Mouse (Mus musculus): ENCODE measurements at regions not wholly inside any gene's neighbourhood (a gene's known extent, or its start where the extent isn't known, plus 50 kb on each side); places are given as distances from the start of the nearest gene placed in this dataset.

GRCm38 (mm10) chr8:26872382-26872781 is 104.7 kb upstream of the Zfp703 start:
- no peak for DNase-seq (ENCODE audit: low spot score in 2 of 2)

GRCm38 (mm10) chr8:26872815-26873214 is 104.3 kb upstream of the Zfp703 start:
- no peak for DNase-seq (ENCODE audit: low spot score in 2 of 2)

- no peak for DNase-seq (ENCODE audit: low spot score in 2 of 2)
Observed at GRCm38 (mm10) chr8:26880177-26880576, 96.9 kb upstream of the Zfp703 start.

DNA sequence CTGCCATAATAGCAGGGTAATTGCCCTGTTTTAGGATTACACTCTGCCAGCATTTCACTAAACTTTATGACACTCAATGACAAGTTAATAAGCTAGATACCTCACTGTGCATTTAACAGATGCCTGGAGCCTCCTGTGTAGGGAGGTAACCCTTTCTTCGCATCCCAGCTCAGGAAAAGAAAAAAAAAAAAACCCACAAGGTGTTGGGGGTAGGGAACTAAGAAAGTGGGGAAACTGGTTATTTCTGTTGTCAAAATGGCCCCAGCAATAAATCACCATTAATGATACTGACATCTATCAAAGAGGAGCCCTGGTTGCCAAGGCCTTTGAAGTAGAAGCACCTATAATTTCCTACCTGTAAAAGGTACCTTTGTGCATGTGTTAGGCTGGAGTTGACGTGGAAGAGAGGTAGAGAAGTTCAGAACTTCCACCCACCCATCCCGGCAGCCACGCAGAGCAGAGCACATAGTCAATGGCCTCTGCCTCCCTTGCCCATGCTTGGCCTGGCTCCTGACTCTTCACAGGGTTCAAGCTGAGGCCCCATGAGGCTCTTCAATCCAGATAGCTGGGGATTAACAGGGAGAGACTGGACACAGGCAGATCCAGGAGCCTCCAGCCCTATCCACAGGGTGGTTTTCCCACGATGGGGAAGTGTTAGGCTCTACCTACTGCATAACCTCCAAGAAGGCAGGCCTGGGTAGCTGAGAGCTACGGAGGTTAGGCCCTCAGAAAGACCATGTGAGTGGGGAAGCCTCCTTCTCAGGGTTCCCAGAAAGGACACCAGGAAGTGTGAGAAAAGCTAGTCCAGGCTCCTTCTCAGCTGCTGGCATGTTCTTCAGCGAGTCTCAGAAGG is 95.6 kb upstream of the Zfp703 start:
- DNase-seq (ENCODE audit: low spot score in 2 of 2): no peak

DNA sequence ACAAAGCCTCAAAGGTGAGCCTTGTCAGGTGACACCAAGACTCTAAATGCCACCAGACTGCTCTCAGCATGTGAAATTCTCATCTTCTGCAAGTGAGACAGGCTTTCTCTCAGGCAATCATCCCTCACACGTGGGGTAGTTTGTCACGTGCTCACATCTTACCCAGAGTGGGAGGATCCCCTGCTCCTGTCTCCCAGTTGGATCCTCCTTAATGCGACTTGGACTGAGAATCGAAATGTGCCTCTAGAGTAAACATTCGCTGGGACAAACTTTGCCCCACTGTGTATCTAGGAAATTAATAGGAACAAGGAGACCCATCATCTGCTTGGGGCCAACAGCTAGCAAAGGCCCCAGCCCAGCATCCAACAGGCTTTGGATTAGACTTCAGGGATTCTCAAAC is 94.5 kb upstream of the Zfp703 start:
- no peak for DNase-seq (ENCODE audit: low spot score in 2 of 2)

GRCm38 (mm10) chr8:26883285-26883684 is 93.8 kb upstream of the Zfp703 start:
- DNase-seq (ENCODE audit: low spot score in 2 of 2): no peak

DNA sequence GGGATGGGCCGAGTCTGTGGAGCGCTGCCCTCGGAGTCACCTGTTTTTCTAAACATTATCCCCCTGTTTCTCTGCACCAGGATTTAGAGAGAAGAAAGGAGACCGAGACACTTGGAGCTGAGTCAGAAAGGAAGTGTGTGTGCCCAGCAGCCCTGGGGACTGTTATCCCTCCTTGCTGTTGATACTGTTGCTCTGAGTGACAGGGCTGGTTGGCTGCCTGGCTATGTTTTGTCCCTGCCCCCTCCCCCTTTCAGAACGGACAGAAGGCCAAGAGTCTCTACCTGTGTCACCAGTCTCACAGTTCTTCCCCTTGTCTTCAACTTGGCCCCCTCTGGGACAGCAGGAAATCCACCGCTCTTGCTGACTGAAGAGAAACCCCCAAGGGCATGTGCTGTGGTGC is 93.4 kb upstream of the Zfp703 start:
- DNase-seq (ENCODE audit: low spot score in 2 of 2): no peak

DNA sequence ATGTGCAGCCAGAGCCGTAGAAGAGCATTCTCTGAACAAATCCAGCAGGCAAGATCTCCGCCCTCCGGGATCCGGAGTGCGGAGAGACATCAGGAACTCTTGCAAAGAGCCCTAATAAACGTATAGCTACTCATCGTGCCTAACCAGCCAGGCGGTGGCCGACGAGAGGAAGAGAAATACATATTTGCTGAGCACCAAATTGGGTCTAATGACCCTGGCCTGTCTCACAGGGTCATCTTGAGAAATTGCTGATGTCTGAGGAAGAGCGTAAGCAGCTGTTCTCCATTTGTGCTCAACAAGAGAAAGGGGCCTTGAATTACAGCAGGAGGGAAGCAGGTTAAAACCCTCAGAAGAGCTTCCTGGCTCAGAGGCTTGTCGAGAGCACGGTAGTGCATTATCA is 92.8 kb upstream of the Zfp703 start:
- DNase-seq (ENCODE audit: low spot score in 2 of 2): no peak

DNA sequence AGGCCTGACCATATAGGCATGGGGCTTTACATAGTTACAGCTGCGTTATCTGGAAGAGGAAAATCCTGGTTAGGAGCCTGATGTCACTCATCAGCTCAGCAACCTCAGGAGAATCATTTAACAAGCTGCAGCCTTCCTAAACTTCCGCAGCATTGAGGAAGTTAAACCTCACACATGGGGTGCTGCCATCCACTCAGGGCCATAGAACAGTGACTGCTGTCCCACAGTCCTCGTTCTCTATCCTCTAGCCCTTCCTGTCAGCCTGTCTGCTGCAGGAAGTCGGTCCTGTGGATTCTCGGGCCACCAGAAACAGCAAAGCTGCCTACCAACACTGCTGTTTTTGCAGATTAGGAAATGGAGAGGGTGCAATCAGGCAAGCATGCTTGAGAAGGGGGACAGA is 91.8 kb upstream of the Zfp703 start:
- no peak for DNase-seq (ENCODE audit: low spot score in 2 of 2)

DNA sequence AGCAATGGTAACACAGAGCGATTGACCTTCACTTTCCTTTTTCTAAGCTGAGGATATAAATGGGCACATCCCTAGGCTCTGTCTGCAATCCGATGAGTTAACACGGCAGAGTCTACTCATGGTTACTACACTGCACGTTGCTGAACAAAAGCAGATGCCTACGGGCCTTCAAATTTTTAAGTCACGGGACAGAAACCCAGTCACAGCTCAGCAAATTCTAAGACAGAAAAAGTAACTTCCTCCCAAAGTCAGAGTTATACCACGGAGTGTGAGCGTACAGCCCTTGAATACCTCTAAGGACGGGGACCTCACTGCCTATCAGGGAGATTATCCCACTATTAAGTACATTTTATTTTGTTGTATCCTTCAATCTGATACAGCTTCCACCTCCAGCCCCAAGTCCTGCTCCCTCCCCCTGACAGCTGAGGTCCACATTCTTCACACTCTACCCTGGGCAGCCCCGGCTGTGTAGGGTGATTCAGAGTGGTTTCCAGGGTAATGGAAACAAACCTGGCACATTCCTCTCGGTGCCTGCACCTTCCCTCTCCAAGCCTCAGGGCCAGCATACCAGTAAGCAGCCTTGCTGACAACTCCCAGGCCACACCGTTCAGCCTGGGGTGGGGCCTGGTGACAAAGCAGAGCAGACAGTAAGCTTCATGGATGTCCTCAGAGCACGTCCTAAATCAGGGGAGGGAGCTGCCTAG is 90.2 kb upstream of the Zfp703 start:
- no peak for DNase-seq (ENCODE audit: low spot score in 2 of 2)

DNA sequence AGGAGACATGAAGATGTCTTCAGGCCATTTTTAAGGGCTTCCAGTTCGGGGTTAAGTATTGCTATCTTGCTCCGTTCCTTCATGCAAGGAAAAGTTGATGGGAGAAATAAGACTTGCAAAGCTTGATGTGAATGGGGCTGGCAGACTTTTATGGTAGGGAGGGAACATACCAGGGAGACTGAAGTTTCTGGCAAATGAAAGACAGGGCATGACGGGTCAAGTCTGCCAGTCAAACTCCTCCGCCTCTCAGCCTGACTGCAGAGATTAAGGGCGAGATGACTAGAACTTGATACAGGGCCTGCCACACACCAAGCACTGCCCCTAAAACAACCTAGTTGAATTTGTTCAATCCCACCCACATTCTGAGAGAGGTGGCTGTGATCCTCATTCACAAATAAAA is 89.6 kb upstream of the Zfp703 start:
- DNase-seq (ENCODE audit: low spot score in 2 of 2): no peak

GRCm38 (mm10) chr8:26888050-26888449 is 89.1 kb upstream of the Zfp703 start:
- no peak for DNase-seq (ENCODE audit: low spot score in 2 of 2)

DNA sequence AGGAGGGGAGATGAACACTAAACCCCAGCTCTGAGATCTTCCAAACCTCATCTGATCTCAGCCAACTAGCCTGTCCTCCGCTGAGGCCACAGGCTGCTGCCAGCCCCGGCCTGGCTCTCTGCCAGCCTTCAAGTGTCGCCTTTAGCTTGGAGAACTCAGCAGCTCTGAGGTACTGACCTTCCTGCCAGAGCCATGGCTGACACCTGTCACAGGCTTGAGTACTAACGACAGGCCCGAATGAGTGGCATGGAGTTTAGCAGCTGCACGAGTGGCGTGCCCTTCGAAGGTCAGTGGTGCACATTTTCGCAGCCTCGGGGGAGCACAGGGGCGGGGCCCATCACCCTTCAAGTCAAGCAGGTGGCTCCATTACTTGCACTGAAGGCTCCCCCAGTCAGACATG is 85.2 kb upstream of the Zfp703 start:
- DNase-seq (ENCODE audit: low spot score in 2 of 2): no peak

DNA sequence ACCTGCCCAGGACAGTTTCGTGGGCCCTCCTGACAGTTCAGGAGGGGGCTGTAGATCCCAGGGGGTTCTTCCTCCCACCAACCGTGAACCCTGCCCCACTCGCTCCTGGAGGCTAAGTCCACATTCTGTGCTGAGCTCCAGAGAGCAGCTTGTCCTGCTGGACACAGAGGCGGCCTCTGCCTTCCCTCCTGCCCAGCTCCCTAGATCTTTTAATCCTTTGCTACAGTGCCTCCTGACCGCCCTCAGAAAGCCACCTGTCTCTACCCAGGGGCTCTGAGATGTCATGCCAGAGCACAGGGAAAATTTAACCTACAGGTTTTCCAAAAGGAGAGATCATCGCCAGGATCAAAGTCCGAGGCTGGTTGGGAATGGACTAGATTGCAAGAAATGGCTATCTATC is 84.7 kb upstream of the Zfp703 start:
- no peak for DNase-seq (ENCODE audit: low spot score in 2 of 2)

DNA sequence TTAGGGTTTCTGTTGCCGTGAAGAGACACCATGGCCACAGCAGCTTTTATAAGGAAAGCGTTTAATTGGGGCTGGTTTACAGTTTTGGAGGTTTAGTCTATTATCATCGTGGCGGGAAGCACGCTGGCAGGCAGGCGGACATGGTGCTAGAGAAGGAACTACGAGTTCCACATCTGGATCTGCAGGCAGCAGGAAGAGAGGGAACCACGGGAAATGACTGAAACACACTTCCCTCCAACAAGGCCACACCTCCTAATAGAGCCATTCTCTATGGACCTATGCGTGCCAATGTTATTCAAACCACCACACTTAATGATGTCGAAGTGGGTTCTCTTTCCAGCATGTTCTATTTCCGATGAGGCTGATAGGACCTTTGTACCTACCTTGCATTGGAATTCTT is 81.3 kb upstream of the Zfp703 start:
- DNase-seq (ENCODE audit: low spot score in 2 of 2): no peak

DNA sequence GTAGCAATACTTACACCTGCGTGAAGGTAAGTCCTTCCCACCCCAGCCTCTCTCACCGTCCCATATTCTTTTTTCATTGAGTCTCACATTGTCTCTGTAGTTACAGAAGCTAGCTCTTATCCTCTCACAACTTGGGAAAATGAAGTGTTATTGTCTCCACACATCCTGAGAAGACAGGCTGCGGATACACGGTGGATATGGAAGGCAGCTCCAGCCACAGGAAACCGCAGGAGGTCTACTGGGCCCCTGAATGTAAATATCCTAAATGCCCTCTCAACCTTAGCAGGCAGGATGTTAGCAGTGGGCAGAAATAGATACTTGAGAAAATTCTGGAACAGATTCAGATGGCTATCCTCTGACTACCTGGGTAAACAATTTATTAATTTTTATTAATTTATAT is 73.8 kb upstream of the Zfp703 start:
- no peak for DNase-seq (ENCODE audit: low spot score in 2 of 2)

DNA sequence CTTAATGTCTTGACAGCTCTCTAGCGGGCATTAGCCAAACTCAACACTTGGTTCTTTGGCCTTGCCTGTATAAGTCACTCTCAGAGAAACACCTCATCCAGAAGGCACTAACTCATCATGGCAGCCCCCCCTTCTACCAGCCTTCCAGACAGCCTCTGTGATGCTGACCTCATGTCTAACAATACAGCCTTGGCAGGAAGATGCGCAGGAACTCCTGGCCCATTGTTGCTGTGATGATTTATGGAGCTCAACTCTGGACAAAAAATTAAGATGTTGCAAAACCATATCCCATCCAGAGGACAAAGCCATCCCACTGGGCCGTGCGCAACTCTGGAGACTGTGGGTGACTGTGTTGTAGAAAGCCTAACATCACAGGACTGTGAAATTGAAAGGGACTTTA is 70.9 kb upstream of the Zfp703 start:
- DNase-seq (ENCODE audit: low spot score in 2 of 2): no peak

GRCm38 (mm10) chr8:26907347-26908170 is 69.6 kb upstream of the Zfp703 start:
- no peak for DNase-seq (ENCODE audit: low spot score in 2 of 2)

GRCm38 (mm10) chr8:26910186-26910585 is 66.9 kb upstream of the Zfp703 start:
- DNase-seq (ENCODE audit: low spot score in 2 of 2): no peak

DNA sequence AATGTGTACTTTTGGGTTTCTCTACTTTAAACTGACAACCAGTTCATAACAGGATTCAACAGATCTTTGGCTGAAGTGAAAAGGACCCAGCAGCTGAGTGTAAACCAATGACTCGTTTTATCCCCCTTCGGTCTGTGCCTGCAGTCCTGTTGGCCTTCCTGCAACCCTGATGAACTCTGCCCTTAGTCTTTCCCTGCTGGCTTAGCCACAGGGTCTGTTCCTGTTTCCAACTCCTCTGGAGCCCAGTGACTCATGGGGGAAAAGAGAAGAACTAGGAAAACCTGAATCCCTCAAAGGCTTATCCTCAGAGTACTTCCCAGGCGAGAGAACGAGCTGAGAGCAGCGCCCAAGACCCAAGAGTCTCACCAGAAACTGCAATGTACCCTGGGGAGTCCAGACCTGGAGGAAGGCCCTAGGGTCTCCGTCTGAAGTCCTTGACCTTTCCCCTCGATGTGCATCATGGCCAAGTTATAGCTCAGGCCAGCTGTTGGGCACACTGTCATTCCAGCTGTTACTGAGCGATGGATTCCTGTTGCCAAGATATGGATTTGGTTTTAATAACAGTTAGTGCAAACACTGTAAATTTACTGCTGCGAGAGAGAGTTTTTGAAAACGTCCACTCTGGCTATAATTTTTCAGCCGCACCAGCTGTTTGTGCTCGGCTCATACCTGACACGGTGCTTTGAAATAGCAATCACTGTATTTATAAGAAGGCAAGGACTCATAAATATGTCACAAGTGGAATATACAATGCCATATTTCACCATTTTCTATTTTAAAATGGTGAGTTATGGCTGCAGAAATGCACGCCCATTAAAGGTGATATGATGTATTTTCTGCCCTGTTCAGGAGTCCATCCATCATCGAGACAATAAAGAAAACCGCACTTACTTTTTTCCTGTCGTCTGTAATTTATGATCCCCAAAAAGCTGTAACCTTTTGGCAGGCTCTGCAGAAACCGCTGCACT is 63.3 kb upstream of the Zfp703 start:
- no peak for DNase-seq (ENCODE audit: low spot score in 2 of 2)

GRCm38 (mm10) chr8:26915731-26916130 is 61.4 kb upstream of the Zfp703 start:
- peak in 1 of 2 experiments; percentile 14 for DNase-seq (ENCODE audit: low spot score in 2 of 2)
